Mouse (Mus musculus) MEL (cell line): ENCODE measurements around the gene Lipc.

ENCODE experiments used
- CTCF ChIP-seq, 3 experiments: IDR thresholded peaks in 2 of 3; conservative IDR thresholded peaks in 1 of 3; 2 replicates each; pipeline ENCODE4 v1.5.1; 2011 to 2012; ENCODE audit warnings: low read length in 3 of 3, low read depth in 2 of 3, mild to moderate bottlenecking in 2 of 3, improper control_type of control experiment in 1 of 3, inconsistent platforms in 1 of 3, mixed read lengths in 1 of 3, moderate library complexity in 1 of 3; ENCODE audit not compliant: control insufficient read depth in 1 of 3, insufficient read depth in 1 of 3, poor library complexity in 1 of 3, severe bottlenecking in 1 of 3
- GATA1 ChIP-seq: IDR thresholded peaks from 2 replicates; pipeline ENCODE4 v1.6.1; 2011; ENCODE audit warnings: low read depth, low read length, improper control_type of control experiment
- HCFC1 ChIP-seq: IDR thresholded peaks from 2 replicates; pipeline ENCODE4 v1.6.1; 2012; ENCODE audit warnings: low read depth, mild to moderate bottlenecking, inconsistent platforms, low read length, improper control_type of control experiment, moderate library complexity
- JUND ChIP-seq: IDR thresholded peaks from 2 replicates; pipeline ENCODE4 v1.6.1; 2011; ENCODE audit warnings: low read depth, mild to moderate bottlenecking, improper control_type of control experiment, low read length
- KAT2A ChIP-seq: conservative IDR thresholded peaks from 2 replicates; pipeline ENCODE4 v1.6.1; 2012; ENCODE audit warnings: low read depth, low read length, improper control_type of control experiment, inconsistent platforms
- MYB ChIP-seq: IDR thresholded peaks from 2 replicates; pipeline ENCODE4 v1.6.1; 2011; ENCODE audit warnings: mild to moderate bottlenecking, low read depth, low read length, improper control_type of control experiment
- NELFE ChIP-seq: IDR thresholded peaks from 2 replicates; pipeline ENCODE4 v1.6.1; 2011; ENCODE audit warnings: low read depth, low read length, improper control_type of control experiment
- POLR2A ChIP-seq, 2 experiments: IDR thresholded peaks; 2 replicates each; pipeline ENCODE4 v1.6.1; 2011 to 2012; ENCODE audit warnings: low read length in 2 of 2, mild to moderate bottlenecking in 2 of 2, control low read depth in 1 of 2, improper control_type of control experiment in 1 of 2, low read depth in 1 of 2, moderate library complexity in 1 of 2; ENCODE audit not compliant: control insufficient read depth in 1 of 2, insufficient read depth in 1 of 2, poor library complexity in 1 of 2
- USF1 ChIP-seq: IDR thresholded peaks from 2 replicates; pipeline ENCODE4 v1.6.1; 2014; ENCODE audit warnings: low read depth, mild to moderate bottlenecking, inconsistent platforms, low read length, improper control_type of control experiment, moderate library complexity
- ZKSCAN1 ChIP-seq: IDR thresholded peaks from 2 replicates; pipeline ENCODE4 v1.6.1; 2012; ENCODE audit warnings: low read depth, mild to moderate bottlenecking, inconsistent platforms, low read length, improper control_type of control experiment, moderate library complexity

GRCm38 (mm10) chr9:70960301-70960700 is 8.3 kb upstream of the Lipc start:
- TF ChIP-seq CTCF (IDR thresholded peaks at IDR 0.05 in 2 of 3, conservative IDR thresholded peaks at IDR 0.05 in 1 of 3; ENCODE audit: control insufficient read depth in 1 of 3, insufficient read depth in 1 of 3, low read depth in 2 of 3, low read length in 3 of 3, poor library complexity in 1 of 3, severe bottlenecking in 1 of 3): no peak
- TF ChIP-seq HCFC1: no peak
- no peak for TF ChIP-seq GATA1
- TF ChIP-seq USF1: no peak
- no peak for TF ChIP-seq POLR2A (IDR thresholded peaks at IDR 0.05; ENCODE audit: control insufficient read depth in 1 of 2, insufficient read depth in 1 of 2, low read depth in 1 of 2, low read length in 2 of 2, poor library complexity in 1 of 2)
- no peak for TF ChIP-seq ZKSCAN1
- no peak for TF ChIP-seq KAT2A
- no peak for TF ChIP-seq NELFE
- no peak for TF ChIP-seq JUND
- no peak for TF ChIP-seq MYB
